Comparison of ENCODE assay signal across 25 mouse cellular contexts in genomic region chr12:98831122-98831521, GRCm38 (mm10).
"Had no signal": no experiment of that assay in that cellular context is flagged by ENCODE, and none has a peak within 500 bp of the region (broad histone marks: within the 10 kb centered on the region; RNA-seq: fewer than 3 reads in every experiment).

No protein-coding gene starts in this region.

- H3K27ac ChIP-seq: heart, embryonic 10.5 days; hindbrain, embryonic 10.5 days; hindbrain, embryonic 12.5 days; hindbrain, embryonic 14.5 days; intestine, embryonic 15.5 days; kidney, embryonic 15.5 days; kidney, postnatal 0 days; limb, embryonic 13.5 days; limb, embryonic 15.5 days; liver, embryonic 12.5 days had no signal

- H3K36me3 ChIP-seq: intestine, embryonic 15.5 days; kidney, embryonic 15.5 days; limb, embryonic 13.5 days; limb, embryonic 15.5 days; liver, embryonic 12.5 days had no signal

- H3K27me3 ChIP-seq: heart, embryonic 12.5 days; hindbrain, embryonic 12.5 days; intestine, embryonic 15.5 days; kidney, embryonic 15.5 days; limb, embryonic 13.5 days; limb, embryonic 15.5 days; liver, embryonic 12.5 days had no signal

- H3K9me3 ChIP-seq: heart, embryonic 10.5 days; heart, embryonic 12.5 days; hindbrain, embryonic 10.5 days; hindbrain, embryonic 12.5 days; intestine, embryonic 15.5 days; kidney, embryonic 15.5 days; limb, embryonic 13.5 days; limb, embryonic 15.5 days; liver, embryonic 12.5 days had no signal

- H3K9ac ChIP-seq: heart, embryonic 12.5 days; hindbrain, embryonic 12.5 days; hindbrain, embryonic 14.5 days; intestine, embryonic 15.5 days; kidney, embryonic 15.5 days; limb, embryonic 13.5 days; limb, embryonic 15.5 days; liver, embryonic 12.5 days had no signal

- H3K4me1 ChIP-seq: hindbrain, embryonic 10.5 days; hindbrain, embryonic 12.5 days; intestine, embryonic 15.5 days; kidney, embryonic 15.5 days; limb, embryonic 15.5 days; liver, embryonic 12.5 days had no signal

- ATAC-seq: hindbrain, embryonic 16.5 days; inflammation-experienced regulatory T-cells, adult 6 months; intestine, embryonic 15.5 days; liver, embryonic 12.5 days had no signal

- DNase-seq: gastrocnemius, postnatal 14 days; gastrocnemius, postnatal 36 days; heart, adult 18-20 months; heart, postnatal 10 days; heart, postnatal 4 days; kidney, adult 11 months; kidney, adult 9 months; kidney, postnatal 14 days; kidney, postnatal 36 days; layer of hippocampus, adult 9-11 months; layer of hippocampus, postnatal 36 days; left cerebral cortex, postnatal 4 days had no signal

- H3K4me3 ChIP-seq: heart, embryonic 10.5 days; heart, embryonic 12.5 days; hindbrain, embryonic 10.5 days; hindbrain, embryonic 12.5 days; intestine, embryonic 15.5 days; kidney, embryonic 15.5 days; limb, embryonic 13.5 days; limb, embryonic 15.5 days; liver, embryonic 12.5 days had no signal

- H3K4me2 ChIP-seq: heart, embryonic 12.5 days; hindbrain, embryonic 12.5 days; hindbrain, embryonic 14.5 days; intestine, embryonic 15.5 days; kidney, embryonic 15.5 days; limb, embryonic 13.5 days; limb, embryonic 15.5 days; liver, embryonic 12.5 days had no signal
